Mouse (Mus musculus) kidney, adult 9 months (tissue): ENCODE data around the gene Gm20075.
"Not testable (repeated sequence)": the region's sequence is repeated elsewhere in the genome, so short reads cannot be mapped to it uniquely, and the experiment has no call there.

Source experiments
- DNase-seq: peaks from one replicate; pipeline ENCODE4 v3.0.0; 2022

Gene Gm20075

GRCm38 (mm10) chr13:96081276-96081675 is at the start of gene Gm20075:
Gm20075 (minus strand) TSS chr13:96081376.
- not testable (repeated sequence) for DNase-seq

GRCm38 (mm10) chr13:96129081-96129480 is 47.9 kb upstream of the Gm20075 start:
- DNase-seq, result no peak

- no peak for DNase-seq
These were observed 45.5 kb upstream of the Gm20075 start for GRCm38 (mm10) chr13:96126669-96127068.

- no peak for DNase-seq
These were observed 43.8 kb upstream of the Gm20075 start for GRCm38 (mm10) chr13:96125011-96125410.

- no peak for DNase-seq
These were observed 31.5 kb upstream of the Gm20075 start for GRCm38 (mm10) chr13:96112711-96113110.

- no peak for DNase-seq
These were observed 29.6 kb upstream of the Gm20075 start for GRCm38 (mm10) chr13:96110767-96111166.

GRCm38 (mm10) chr13:96106367-96106766 is 25.2 kb upstream of the Gm20075 start:
- no peak for DNase-seq

- DNase-seq, result no peak
These were observed 9.8 kb upstream of the Gm20075 start for GRCm38 (mm10) chr13:96090929-96091328.

GRCm38 (mm10) chr13:96085581-96086302 is 4.6 kb upstream of the Gm20075 start:
- DNase-seq, result no peak

- DNase-seq, result not testable (repeated sequence)
These were observed 578 bp upstream of the Gm20075 start, which contains the start of gene Gm17190 for GRCm38 (mm10) chr13:96081754-96082153. Gm17190 (plus strand) TSS chr13:96082054.

- DNase-seq, result no peak
These were observed 7.6 kb downstream of the Gm20075 start for GRCm38 (mm10) chr13:96073555-96073954.

- no peak for DNase-seq
These were observed 28.4 kb downstream of the Gm20075 start for GRCm38 (mm10) chr13:96052755-96053154.

- no peak for DNase-seq
These were observed 35.8 kb downstream of the Gm20075 start for GRCm38 (mm10) chr13:96045396-96045795.

GRCm38 (mm10) chr13:96040275-96041042 is 40.7 kb downstream of the Gm20075 start:
- no peak for DNase-seq

- no peak for DNase-seq
These were observed 41.6 kb downstream of the Gm20075 start for GRCm38 (mm10) chr13:96039536-96039935.

- peak; percentile 44 for DNase-seq
These were observed 50.6 kb downstream of the Gm20075 start for GRCm38 (mm10) chr13:96030368-96031223.
